Mouse (Mus musculus): ENCODE data around the gene Pabpc5.

Pabpc5 gene

DNA sequence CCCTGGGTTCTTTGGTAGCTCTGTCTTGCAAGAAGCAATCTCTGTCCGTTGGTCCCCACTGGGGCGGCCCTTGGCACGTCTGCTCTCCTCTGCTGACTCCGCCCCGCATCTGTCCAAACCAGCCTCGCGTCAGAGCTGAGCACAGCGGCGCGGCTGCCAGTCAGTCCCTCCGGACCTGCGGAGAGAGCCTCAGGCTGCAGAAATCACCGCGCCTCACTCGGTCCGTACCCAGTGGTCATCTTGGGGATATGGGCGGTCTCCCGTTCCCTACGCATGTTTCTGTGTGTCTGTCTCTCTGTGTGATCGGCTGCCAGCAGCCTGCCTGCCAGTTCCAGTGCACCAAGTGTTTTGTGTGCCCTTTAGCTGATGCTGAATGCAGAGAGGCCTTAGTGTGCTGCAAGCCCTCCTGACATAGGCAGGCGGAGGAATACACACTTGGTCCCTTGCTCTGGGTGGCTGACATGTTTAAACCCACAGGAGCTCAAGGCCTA is at the start of gene Pabpc5:
TSS of gene Pabpc5 (plus strand) at position 116 of the 491 bp plus-strand sequence.
- no peak for DNase-seq (ENCODE audit: low read depth, low spot score)

DNA sequence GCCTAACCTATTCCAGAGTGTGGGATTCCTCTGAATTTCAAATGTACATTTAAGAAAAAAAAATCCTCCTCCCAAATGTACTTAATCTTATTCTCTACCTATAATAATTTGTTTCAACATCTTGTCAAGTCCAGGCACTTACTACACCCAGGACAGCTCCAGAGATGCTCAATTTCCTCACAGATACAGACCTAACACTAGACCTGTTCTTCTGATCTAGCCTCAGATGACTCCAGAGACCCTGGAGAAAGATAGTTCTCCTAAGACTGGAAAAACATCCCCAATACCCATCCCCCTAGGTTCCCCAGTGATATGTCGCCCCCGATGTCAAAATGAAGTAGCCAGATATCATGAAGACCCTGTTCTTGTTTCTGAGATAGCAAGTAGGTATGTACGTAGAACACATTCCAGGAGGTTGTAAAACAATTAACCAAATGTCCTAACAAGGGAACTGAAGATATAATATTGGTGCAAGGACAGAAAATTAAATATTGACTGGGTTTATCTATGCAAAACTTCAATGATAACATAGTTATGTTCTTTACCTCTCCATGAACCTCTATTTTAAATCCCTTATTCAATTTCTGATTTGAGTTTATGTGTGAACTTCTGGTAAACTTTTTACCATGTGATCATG is 39.9 kb upstream of the Pabpc5 start:
- no peak for DNase-seq (ENCODE audit: low read depth, low spot score)

DNA sequence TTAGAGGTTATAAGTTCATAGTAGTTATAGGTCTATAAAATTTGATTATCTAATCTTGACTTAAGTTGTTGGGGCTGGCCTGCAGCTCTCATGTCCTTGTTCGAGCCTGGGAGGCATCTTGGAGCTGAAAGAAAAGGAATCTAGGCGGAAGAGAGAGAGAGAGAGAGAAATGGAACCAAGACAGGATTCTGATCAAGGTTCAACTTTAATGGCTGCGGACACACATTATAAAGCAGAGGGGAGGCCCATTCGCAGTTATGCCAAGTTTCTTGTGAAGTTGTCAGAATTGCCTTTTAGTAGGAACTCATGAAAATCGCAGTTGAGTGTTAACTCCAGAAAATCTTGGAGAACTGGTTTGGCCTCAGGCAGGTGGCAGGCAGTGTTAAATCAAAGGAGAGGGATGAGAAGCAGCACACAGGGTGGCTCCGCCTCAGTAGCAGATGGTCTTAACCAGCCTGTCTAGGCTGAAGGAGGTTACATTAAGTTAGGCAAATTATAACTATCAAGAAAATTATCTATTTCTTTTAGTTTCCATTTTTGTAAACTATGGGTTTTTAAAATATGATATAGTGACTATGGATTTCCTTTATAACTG is 38.6 kb upstream of the Pabpc5 start:
- DNase-seq (ENCODE audit: low read depth, low spot score) = no peak

DNA sequence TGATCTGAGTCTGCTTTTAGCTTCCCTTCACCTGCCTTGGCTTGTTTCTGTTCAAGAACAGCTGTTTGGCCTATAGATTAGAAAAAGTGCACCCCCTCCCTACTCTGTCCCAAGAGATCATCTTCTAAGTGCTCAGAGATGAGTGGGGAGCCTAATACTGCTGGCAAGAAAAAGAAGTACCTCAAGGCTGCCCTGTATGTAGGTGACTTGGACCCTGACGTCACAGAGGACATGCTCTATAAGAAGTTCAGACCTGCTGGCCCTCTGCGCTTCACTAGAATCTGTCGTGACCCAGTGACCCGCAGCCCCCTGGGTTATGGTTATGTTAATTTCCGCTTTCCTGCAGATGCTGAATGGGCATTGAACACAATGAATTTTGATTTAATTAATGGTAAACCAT is 856 bp downstream of the Pabpc5 start:
- DNase-seq (ENCODE audit: low read depth, low spot score) = no peak

All from 3T3-L1 (cell line).